Mouse (Mus musculus): ENCODE measurements around the gene Arid1b. TPM values are rescaled to one million over a fixed set of nuclear protein-coding genes. Genes with fewer than 3 reads are reported as not detected.

Arid1b gene
- total RNA-seq, 2 experiments from 2014 or later: 39.6 to 44.4 TPM

GRCm38 (mm10) chr17:5057286-5057685 is 63.2 kb downstream of the Arid1b start:
- no peak for DNase-seq

GRCm38 (mm10) chr17:5057944-5058720 is 64.0 kb downstream of the Arid1b start:
- DNase-seq: peak; percentile 57

GRCm38 (mm10) chr17:5059092-5059601 is 65.0 kb downstream of the Arid1b start:
- no peak for DNase-seq

- DNase-seq: no peak
These were observed 66.5 kb downstream of the Arid1b start for GRCm38 (mm10) chr17:5060515-5061084.

GRCm38 (mm10) chr17:5061183-5061582 is 67.1 kb downstream of the Arid1b start:
- DNase-seq: no peak

GRCm38 (mm10) chr17:5061593-5061992 is 67.5 kb downstream of the Arid1b start:
- DNase-seq: no peak

- no peak for DNase-seq
These were observed 69.5 kb downstream of the Arid1b start for GRCm38 (mm10) chr17:5063471-5064176.

- DNase-seq: no peak
These were observed 70.6 kb downstream of the Arid1b start for GRCm38 (mm10) chr17:5064777-5065176.

GRCm38 (mm10) chr17:5065270-5065669 is 71.1 kb downstream of the Arid1b start:
- DNase-seq: no peak

GRCm38 (mm10) chr17:5066835-5067234 is 72.7 kb downstream of the Arid1b start:
- no peak for DNase-seq

GRCm38 (mm10) chr17:5067264-5067663 is 73.1 kb downstream of the Arid1b start:
- no peak for DNase-seq

GRCm38 (mm10) chr17:5070399-5070798 is 76.3 kb downstream of the Arid1b start:
- no peak for DNase-seq

- DNase-seq: no peak
These were observed 78.4 kb downstream of the Arid1b start for GRCm38 (mm10) chr17:5072539-5072938.

- no peak for DNase-seq
These were observed 80.8 kb downstream of the Arid1b start for GRCm38 (mm10) chr17:5074752-5075506.

GRCm38 (mm10) chr17:5077996-5078395 is 83.9 kb downstream of the Arid1b start:
- DNase-seq: no peak

GRCm38 (mm10) chr17:5078576-5078975 is 84.4 kb downstream of the Arid1b start:
- no peak for DNase-seq

- DNase-seq: no peak
These were observed 86.8 kb downstream of the Arid1b start for GRCm38 (mm10) chr17:5080884-5081419.

- no peak for DNase-seq
These were observed 88.1 kb downstream of the Arid1b start for GRCm38 (mm10) chr17:5082274-5082673.

GRCm38 (mm10) chr17:5083497-5083896 is 89.4 kb downstream of the Arid1b start:
- DNase-seq: no peak

GRCm38 (mm10) chr17:5084139-5084538 is 90.0 kb downstream of the Arid1b start:
- no peak for DNase-seq

- no peak for DNase-seq
These were observed 90.9 kb downstream of the Arid1b start for GRCm38 (mm10) chr17:5085004-5085403.

GRCm38 (mm10) chr17:5085942-5086341 is 91.8 kb downstream of the Arid1b start:
- DNase-seq: no peak
